Mouse (Mus musculus): ENCODE measurements around the gene Smim24. TPM values are rescaled to one million over a fixed set of nuclear protein-coding genes. Genes with fewer than 3 reads are reported as not detected.
A peak's percentile ranks its signal among the peaks of the same experiment; 100 is the strongest.

Smim24 gene
- total and polyA plus RNA-seq, 2 experiments: 1.3 to 4.1 TPM

- H3K4me3 ChIP-seq (ENCODE audit: insufficient read depth, low read depth, low read length): peak overlapping the region; percentile 84
- peak; percentile 68 for DNase-seq (ENCODE audit: extremely low read depth, low read depth, low spot score)
- H3K27me3 ChIP-seq (ENCODE audit: control insufficient read depth, insufficient read depth, low read length): no peaks in the 10 kb centered on the region
- peaks cover 35% of the 10 kb centered on the region for H3K4me1 ChIP-seq (ENCODE audit: control insufficient read depth, insufficient read depth, low read length)
- H3K36me3 ChIP-seq (ENCODE audit: control insufficient read depth, insufficient read depth, low read length): no peaks in the 10 kb centered on the region
- 1% methylated on average over 38 of the region's 38 CpGs for WGBS
- H3K9ac ChIP-seq (ENCODE audit: low read depth, low read length): peak overlapping the region; percentile 86
- H3K27ac ChIP-seq (replicated peaks; ENCODE audit: insufficient read depth, low read depth, low read length): peak overlapping the region; percentile 98
- TF ChIP-seq POLR2A (IDR thresholded peaks at IDR 0.05; ENCODE audit: extremely low read depth, insufficient read depth, low read length): peak; percentile 77
- TF ChIP-seq CTCF (IDR thresholded peaks at IDR 0.05; ENCODE audit: low read depth, low read length): no peak
- H3K79me2 ChIP-seq (ENCODE audit: control insufficient read depth, insufficient read depth, low read length): peaks cover 41% of the 10 kb centered on the region
Measured at GRCm38 (mm10) chr10:81426897-81427296, 34.0 kb downstream of the Smim24 start.

- TF ChIP-seq POLR2A (IDR thresholded peaks at IDR 0.05; ENCODE audit: extremely low read depth, insufficient read depth, low read length) (no peak), CTCF (IDR thresholded peaks at IDR 0.05; ENCODE audit: low read depth, low read length) (no peak)
- Histone ChIP-seq H3K4me1 (ENCODE audit: control insufficient read depth, insufficient read depth, low read length) (peaks cover 38% of the 10 kb centered on the region), H3K27me3 (ENCODE audit: control insufficient read depth, insufficient read depth, low read length) (no peaks in the 10 kb centered on the region)
Measured at GRCm38 (mm10) chr10:81427327-81427726, 34.5 kb downstream of the Smim24 start.

GRCm38 (mm10) chr10:81427804-81428506, 35.1 kb downstream of the Smim24 start:
- Histone ChIP-seq H3K27ac (replicated peaks; ENCODE audit: insufficient read depth, low read depth, low read length) (no peak overlapping the region), H3K27me3 (ENCODE audit: control insufficient read depth, insufficient read depth, low read length) (no peaks in the 10 kb centered on the region), H3K4me3 (ENCODE audit: insufficient read depth, low read depth, low read length) (no peak overlapping the region), H3K4me1 (ENCODE audit: control insufficient read depth, insufficient read depth, low read length) (peaks cover 36% of the 10 kb centered on the region), H3K36me3 (ENCODE audit: control insufficient read depth, insufficient read depth, low read length) (no peaks in the 10 kb centered on the region), H3K79me2 (ENCODE audit: control insufficient read depth, insufficient read depth, low read length) (peaks cover 32% of the 10 kb centered on the region), H3K9ac (ENCODE audit: low read depth, low read length) (no peak overlapping the region)
- no peak for DNase-seq (ENCODE audit: extremely low read depth, low read depth, low spot score)
- TF ChIP-seq CTCF (IDR thresholded peaks at IDR 0.05; ENCODE audit: low read depth, low read length) (no peak), POLR2A (IDR thresholded peaks at IDR 0.05; ENCODE audit: extremely low read depth, insufficient read depth, low read length) (no peak)
- 92% methylated on average over 8 of the region's 8 CpGs for WGBS

More at GRCm38 (mm10) chr10:81427327-81427726, 34.5 kb downstream of the Smim24 start:
- Histone ChIP-seq H3K27ac (replicated peaks; ENCODE audit: insufficient read depth, low read depth, low read length) (peak overlapping the region; percentile 10; the same call in 1 of the 2 replicates), H3K9ac (ENCODE audit: low read depth, low read length) (peak overlapping the region; percentile 14), H3K4me3 (ENCODE audit: insufficient read depth, low read depth, low read length) (peak overlapping the region; percentile 84; the same call in 1 of the 2 replicates), H3K79me2 (ENCODE audit: control insufficient read depth, insufficient read depth, low read length) (peaks cover 39% of the 10 kb centered on the region), H3K36me3 (ENCODE audit: control insufficient read depth, insufficient read depth, low read length) (no peaks in the 10 kb centered on the region)
- no peak for DNase-seq (ENCODE audit: extremely low read depth, low read depth, low spot score)
- WGBS: 35% methylated on average over 3 of the region's 3 CpGs

GRCm38 (mm10) chr10:81428507-81428870, 35.6 kb downstream of the Smim24 start:
- no peak for TF ChIP-seq POLR2A (IDR thresholded peaks at IDR 0.05; ENCODE audit: extremely low read depth, insufficient read depth, low read length)
- Histone ChIP-seq H3K4me3 (ENCODE audit: insufficient read depth, low read depth, low read length) (no peak overlapping the region), H3K36me3 (ENCODE audit: control insufficient read depth, insufficient read depth, low read length) (no peaks in the 10 kb centered on the region), H3K27me3 (ENCODE audit: control insufficient read depth, insufficient read depth, low read length) (no peaks in the 10 kb centered on the region), H3K9ac (ENCODE audit: low read depth, low read length) (no peak overlapping the region), H3K79me2 (ENCODE audit: control insufficient read depth, insufficient read depth, low read length) (peaks cover 31% of the 10 kb centered on the region), H3K27ac (replicated peaks; ENCODE audit: insufficient read depth, low read depth, low read length) (no peak overlapping the region), H3K4me1 (ENCODE audit: control insufficient read depth, insufficient read depth, low read length) (peaks cover 38% of the 10 kb centered on the region)
- WGBS: 94% methylated on average over 7 of the region's 7 CpGs
- DNase-seq (ENCODE audit: extremely low read depth, low read depth, low spot score): no peak

GRCm38 (mm10) chr10:81429092-81429491, 36.2 kb downstream of the Smim24 start:
- peaks cover 36% of the 10 kb centered on the region for H3K4me1 ChIP-seq (ENCODE audit: control insufficient read depth, insufficient read depth, low read length)
- peak overlapping the region; percentile 8; the same call in 1 of the 2 replicates for H3K27ac ChIP-seq (replicated peaks; ENCODE audit: insufficient read depth, low read depth, low read length)
- no peak overlapping the region for H3K4me3 ChIP-seq (ENCODE audit: insufficient read depth, low read depth, low read length)
- 52% methylated on average over 2 of the region's 2 CpGs for WGBS
- no peaks in the 10 kb centered on the region for H3K36me3 ChIP-seq (ENCODE audit: control insufficient read depth, insufficient read depth, low read length)
- no peak overlapping the region for H3K9ac ChIP-seq (ENCODE audit: low read depth, low read length)
- TF ChIP-seq POLR2A (IDR thresholded peaks at IDR 0.05; ENCODE audit: extremely low read depth, insufficient read depth, low read length) (no peak), CTCF (IDR thresholded peaks at IDR 0.05; ENCODE audit: low read depth, low read length) (no peak)
- DNase-seq (ENCODE audit: extremely low read depth, low read depth, low spot score): no peak
- H3K27me3 ChIP-seq (ENCODE audit: control insufficient read depth, insufficient read depth, low read length): no peaks in the 10 kb centered on the region
- peaks cover 25% of the 10 kb centered on the region for H3K79me2 ChIP-seq (ENCODE audit: control insufficient read depth, insufficient read depth, low read length)

- Histone ChIP-seq H3K36me3 (ENCODE audit: control insufficient read depth, insufficient read depth, low read length) (no peaks in the 10 kb centered on the region), H3K4me1 (ENCODE audit: control insufficient read depth, insufficient read depth, low read length) (peaks cover 38% of the 10 kb centered on the region), H3K4me3 (ENCODE audit: insufficient read depth, low read depth, low read length) (peak overlapping the region; percentile 73), H3K79me2 (ENCODE audit: control insufficient read depth, insufficient read depth, low read length) (peaks cover 19% of the 10 kb centered on the region), H3K27me3 (ENCODE audit: control insufficient read depth, insufficient read depth, low read length) (no peaks in the 10 kb centered on the region), H3K9ac (ENCODE audit: low read depth, low read length) (peak overlapping the region; percentile 85), H3K27ac (replicated peaks; ENCODE audit: insufficient read depth, low read depth, low read length) (peak overlapping the region; percentile 92)
- DNase-seq (ENCODE audit: extremely low read depth, low read depth, low spot score): peak; percentile 92
- TF ChIP-seq CTCF (IDR thresholded peaks at IDR 0.05; ENCODE audit: low read depth, low read length) (no peak), POLR2A (IDR thresholded peaks at IDR 0.05; ENCODE audit: extremely low read depth, insufficient read depth, low read length) (peak; percentile 87)
- WGBS: under 1% methylated on average over 19 of the region's 20 CpGs
Measured at GRCm38 (mm10) chr10:81429605-81430061, 36.8 kb downstream of the Smim24 start.
